Mouse (Mus musculus) forebrain, embryonic 15.5 days (tissue): ENCODE measurements around the gene Ccdc190. TPM values are rescaled to one million over a fixed set of nuclear protein-coding genes. Genes with fewer than 3 reads are reported as not detected.
A peak's percentile ranks its signal among the peaks of the same experiment; 100 is the strongest.

ENCODE experiments used
- ATAC-seq: fragments of 200-750 bp; cut with Nextera tagmentation; replicated peaks from 2 replicates; pipeline ENCODE4 v1.8.0; 2017; ENCODE audit warnings: mild to moderate bottlenecking, moderate TSS enrichment, moderate library complexity
- H3K27ac ChIP-seq: fragments of 300-500 bp; sonication (generic); replicated peaks from 2 replicates; pipeline ENCODE4 v1.5.1; 2015; ENCODE audit warnings: mild to moderate bottlenecking, inconsistent platforms
- H3K27me3 ChIP-seq: fragments of 300-500 bp; sonication (generic); 2 replicates; pipeline ENCODE4 v1.6.1; 2015; ENCODE audit warnings: inconsistent platforms
- H3K36me3 ChIP-seq: fragments of 300-500 bp; sonication (generic); 2 replicates; pipeline ENCODE4 v1.6.1; 2015; ENCODE audit warnings: mild to moderate bottlenecking, inconsistent platforms
- H3K4me1 ChIP-seq: fragments of 300-500 bp; sonication (generic); 2 replicates; pipeline ENCODE4 v1.6.1; 2015; ENCODE audit warnings: inconsistent platforms
- H3K4me2 ChIP-seq: fragments of 300-500 bp; sonication (generic); replicated peaks from 2 replicates; pipeline ENCODE4 v1.6.1; 2015; ENCODE audit warnings: mild to moderate bottlenecking, inconsistent platforms
- H3K4me3 ChIP-seq: fragments of 300-500 bp; sonication (generic); 2 replicates; pipeline ENCODE4 v1.5.1; 2015; ENCODE audit warnings: mild to moderate bottlenecking, inconsistent platforms
- H3K9ac ChIP-seq: fragments of 300-500 bp; sonication (generic); replicated peaks from 2 replicates; pipeline ENCODE4 v1.6.1; 2015; ENCODE audit warnings: mild to moderate bottlenecking, inconsistent platforms
- H3K9me3 ChIP-seq: fragments of 300-500 bp; sonication (generic); 2 replicates; pipeline ENCODE4 v1.6.1; 2016; ENCODE audit warnings: inconsistent platforms
- WGBS: fragments of 180-500 bp; shearing (Covaris S2); methylation state at CpG from one replicate; pipeline ENCODE4 v1.1.7; 2015; ENCODE audit warnings: mixed read lengths; 5-methylcytosine and 5-hydroxymethylcytosine counted together
- polyA plus RNA-seq: library from polyadenylated mRNA; unstranded; fragments of >200 nt; fragmentation: Nextera tagmentation; extraction: Ambion mirVana; gene quantifications from 2 replicates; pipeline ENCODE4 v1.2.1, GENCODE M21; 2015

Gene Ccdc190
- 1.1 and 1.9 TPM in 2 replicates for polyA plus RNA-seq

- H3K4me3 ChIP-seq = no peak within 1 kb of the TSS
- no peak within 1 kb of the TSS for H3K9ac ChIP-seq
- H3K9me3 ChIP-seq = no peaks in the 10 kb centered on the region
- no peaks in the 10 kb centered on the region for H3K27me3 ChIP-seq
- H3K4me1 ChIP-seq = peaks cover 13% of the 10 kb centered on the region
- no peaks in the 10 kb centered on the region for H3K36me3 ChIP-seq
- peak within 1 kb of the TSS; percentile 29; the same call in 1 of the 2 replicates for H3K4me2 ChIP-seq
- 4% methylated on average over 12 of the region's 12 CpGs for WGBS
- peak within 1 kb of the TSS; percentile 29 for H3K27ac ChIP-seq
- peak; percentile 69 for ATAC-seq
Observed at GRCm38 (mm10) chr1:169928454-169928971, at the start of gene Ccdc190. TSS of gene Ccdc190 (plus strand) at chr1:169928648.

- no peak for ATAC-seq
- Histone ChIP-seq H3K4me2 (no peak overlapping the region), H3K27ac (no peak overlapping the region), H3K4me3 (no peak overlapping the region), H3K27me3 (no peaks in the 10 kb centered on the region), H3K4me1 (no peaks in the 10 kb centered on the region), H3K9ac (no peak overlapping the region), H3K36me3 (no peaks in the 10 kb centered on the region), H3K9me3 (no peaks in the 10 kb centered on the region)
- WGBS = 85% methylated on average over 4 of the region's 4 CpGs
Observed at GRCm38 (mm10) chr1:169879060-169879459, 49.4 kb upstream of the Ccdc190 start.

GRCm38 (mm10) chr1:169880181-169880580, 48.3 kb upstream of the Ccdc190 start:
- no peak for ATAC-seq
- Histone ChIP-seq H3K9me3 (no peaks in the 10 kb centered on the region), H3K27ac (no peak overlapping the region), H3K36me3 (no peaks in the 10 kb centered on the region), H3K4me1 (no peaks in the 10 kb centered on the region), H3K4me2 (no peak overlapping the region), H3K9ac (no peak overlapping the region), H3K4me3 (no peak overlapping the region), H3K27me3 (no peaks in the 10 kb centered on the region)
- 68% methylated on average over 5 of the region's 5 CpGs for WGBS

- H3K4me3 ChIP-seq = no peak overlapping the region
- no peak overlapping the region for H3K27ac ChIP-seq
- no peaks in the 10 kb centered on the region for H3K9me3 ChIP-seq
- H3K36me3 ChIP-seq = no peaks in the 10 kb centered on the region
- H3K4me1 ChIP-seq = no peaks in the 10 kb centered on the region
- no peak for ATAC-seq
- H3K4me2 ChIP-seq = no peak overlapping the region
- no peaks in the 10 kb centered on the region for H3K27me3 ChIP-seq
- H3K9ac ChIP-seq = no peak overlapping the region
- 81% methylated on average over 5 of the region's 5 CpGs for WGBS
Observed at GRCm38 (mm10) chr1:169883081-169883565, 45.3 kb upstream of the Ccdc190 start.

GRCm38 (mm10) chr1:169889250-169889649, 39.2 kb upstream of the Ccdc190 start:
- no peak overlapping the region for H3K9ac ChIP-seq
- H3K4me3 ChIP-seq = no peak overlapping the region
- no peaks in the 10 kb centered on the region for H3K36me3 ChIP-seq
- ATAC-seq = no peak
- WGBS = 81% methylated on average over 2 of the region's 2 CpGs
- no peaks in the 10 kb centered on the region for H3K9me3 ChIP-seq
- no peaks in the 10 kb centered on the region for H3K4me1 ChIP-seq
- H3K4me2 ChIP-seq = no peak overlapping the region
- no peak overlapping the region for H3K27ac ChIP-seq
- H3K27me3 ChIP-seq = no peaks in the 10 kb centered on the region

- no peak overlapping the region for H3K4me2 ChIP-seq
- H3K36me3 ChIP-seq = no peaks in the 10 kb centered on the region
- no peaks in the 10 kb centered on the region for H3K4me1 ChIP-seq
- H3K27ac ChIP-seq = no peak overlapping the region
- H3K9ac ChIP-seq = no peak overlapping the region
- H3K4me3 ChIP-seq = no peak overlapping the region
- H3K27me3 ChIP-seq = no peaks in the 10 kb centered on the region
- H3K9me3 ChIP-seq = no peaks in the 10 kb centered on the region
- 97% methylated on average over 2 of the region's 2 CpGs for WGBS
- ATAC-seq = no peak
Observed at GRCm38 (mm10) chr1:169893976-169894375, 34.5 kb upstream of the Ccdc190 start.

GRCm38 (mm10) chr1:169895686-169896085, 32.8 kb upstream of the Ccdc190 start:
- Histone ChIP-seq H3K4me1 (no peaks in the 10 kb centered on the region), H3K4me3 (no peak overlapping the region), H3K9me3 (no peaks in the 10 kb centered on the region), H3K36me3 (no peaks in the 10 kb centered on the region), H3K9ac (no peak overlapping the region), H3K4me2 (no peak overlapping the region), H3K27ac (no peak overlapping the region), H3K27me3 (no peaks in the 10 kb centered on the region)
- 68% methylated on average over 1 of the region's 1 CpGs for WGBS
- ATAC-seq = no peak

- WGBS = 45% methylated on average over 1 of the region's 1 CpGs
- no peak overlapping the region for H3K4me3 ChIP-seq
- H3K4me2 ChIP-seq = no peak overlapping the region
- H3K27ac ChIP-seq = no peak overlapping the region
- no peaks in the 10 kb centered on the region for H3K36me3 ChIP-seq
- no peaks in the 10 kb centered on the region for H3K9me3 ChIP-seq
- H3K9ac ChIP-seq = no peak overlapping the region
- H3K4me1 ChIP-seq = no peaks in the 10 kb centered on the region
- no peaks in the 10 kb centered on the region for H3K27me3 ChIP-seq
- ATAC-seq = no peak
Observed at GRCm38 (mm10) chr1:169897916-169898315, 30.5 kb upstream of the Ccdc190 start.

GRCm38 (mm10) chr1:169898607-169899006, 29.8 kb upstream of the Ccdc190 start:
- H3K4me3 ChIP-seq = no peak overlapping the region
- H3K27me3 ChIP-seq = no peaks in the 10 kb centered on the region
- no peak for ATAC-seq
- no peaks in the 10 kb centered on the region for H3K36me3 ChIP-seq
- no peak overlapping the region for H3K27ac ChIP-seq
- no peak overlapping the region for H3K9ac ChIP-seq
- 80% methylated on average over 7 of the region's 7 CpGs for WGBS
- H3K9me3 ChIP-seq = no peaks in the 10 kb centered on the region
- H3K4me1 ChIP-seq = no peaks in the 10 kb centered on the region
- no peak overlapping the region for H3K4me2 ChIP-seq

- Histone ChIP-seq H3K36me3 (no peaks in the 10 kb centered on the region), H3K27ac (no peak overlapping the region), H3K4me2 (no peak overlapping the region), H3K9ac (no peak overlapping the region), H3K27me3 (no peaks in the 10 kb centered on the region), H3K4me1 (no peaks in the 10 kb centered on the region), H3K9me3 (no peaks in the 10 kb centered on the region), H3K4me3 (no peak overlapping the region)
- WGBS = 88% methylated on average over 3 of the region's 3 CpGs
- ATAC-seq = no peak
Observed at GRCm38 (mm10) chr1:169900771-169901336, 27.6 kb upstream of the Ccdc190 start.

- 53% methylated on average over 5 of the region's 5 CpGs for WGBS
- H3K27me3 ChIP-seq = no peaks in the 10 kb centered on the region
- no peaks in the 10 kb centered on the region for H3K9me3 ChIP-seq
- peak; percentile 60; the same call in 1 of the 2 replicates for ATAC-seq
- no peaks in the 10 kb centered on the region for H3K4me1 ChIP-seq
- H3K4me3 ChIP-seq = no peak overlapping the region
- H3K4me2 ChIP-seq = no peak overlapping the region
- H3K36me3 ChIP-seq = no peaks in the 10 kb centered on the region
- H3K27ac ChIP-seq = no peak overlapping the region
- H3K9ac ChIP-seq = no peak overlapping the region
Observed at GRCm38 (mm10) chr1:169909163-169909562, 19.3 kb upstream of the Ccdc190 start.

GRCm38 (mm10) chr1:169909659-169910058, 18.8 kb upstream of the Ccdc190 start:
- no peak overlapping the region for H3K27ac ChIP-seq
- no peak overlapping the region for H3K4me2 ChIP-seq
- H3K9me3 ChIP-seq = no peaks in the 10 kb centered on the region
- no peak overlapping the region for H3K9ac ChIP-seq
- no peaks in the 10 kb centered on the region for H3K4me1 ChIP-seq
- no peak overlapping the region for H3K4me3 ChIP-seq
- WGBS = 78% methylated on average over 6 of the region's 6 CpGs
- no peaks in the 10 kb centered on the region for H3K27me3 ChIP-seq
- H3K36me3 ChIP-seq = no peaks in the 10 kb centered on the region
- no peak for ATAC-seq

GRCm38 (mm10) chr1:169910751-169911150, 17.7 kb upstream of the Ccdc190 start:
- no peaks in the 10 kb centered on the region for H3K9me3 ChIP-seq
- H3K4me2 ChIP-seq = no peak overlapping the region
- no peaks in the 10 kb centered on the region for H3K27me3 ChIP-seq
- whole genome bisulfite sequencing = 60% methylated on average over 7 of the region's 7 CpGs
- no peak overlapping the region for H3K4me3 ChIP-seq
- H3K4me1 ChIP-seq = no peaks in the 10 kb centered on the region
- no peak overlapping the region for H3K9ac ChIP-seq
- H3K27ac ChIP-seq = no peak overlapping the region
- no peak for ATAC-seq
- H3K36me3 ChIP-seq = no peaks in the 10 kb centered on the region
